Mouse (Mus musculus): ENCODE measurements around the gene Cpne8.

Cpne8 gene

DNA sequence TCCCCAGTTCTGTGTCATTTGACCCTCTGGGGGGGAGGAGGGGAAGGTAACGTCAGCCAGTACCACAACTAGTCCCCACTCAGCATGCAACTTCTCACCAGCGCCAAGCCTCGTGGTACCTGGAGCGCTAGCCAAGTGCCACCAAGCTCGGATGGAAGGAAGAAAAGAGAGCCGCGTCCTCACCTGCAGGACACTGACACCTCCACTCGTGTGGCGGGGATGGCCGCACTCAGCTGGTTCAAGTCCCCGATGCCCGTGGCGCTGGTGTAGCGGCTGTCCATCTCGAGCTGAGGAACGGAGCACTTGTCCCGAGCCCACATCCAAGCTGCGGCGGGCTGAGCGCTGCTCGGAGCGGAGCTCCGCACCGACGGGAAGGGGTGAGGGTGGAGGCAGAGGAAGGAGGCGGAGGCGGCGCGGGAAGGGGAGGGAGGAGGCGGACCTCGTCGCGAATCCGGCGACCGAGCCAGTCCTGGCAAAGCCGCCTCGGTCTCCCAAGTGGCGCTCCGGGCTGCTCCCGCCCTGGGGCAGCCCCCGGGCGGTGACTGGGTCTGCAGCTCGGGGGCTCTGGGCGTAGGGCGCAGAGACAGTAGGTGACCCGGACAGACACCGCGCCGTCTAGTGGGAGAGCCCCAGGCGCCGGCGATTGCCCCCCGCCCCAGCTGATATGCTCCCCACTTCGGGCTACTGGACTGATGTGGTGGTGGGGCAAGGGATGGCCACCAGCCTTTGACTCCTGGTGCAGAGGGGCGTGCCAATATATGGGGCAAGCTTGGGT, at the start of gene Cpne8:
TSS of gene Cpne8 (minus strand) at position 448 of the 775 bp plus-strand sequence.
- DNase-seq (ENCODE audit: extremely low spot score, low read depth, low spot score): no peak

DNA sequence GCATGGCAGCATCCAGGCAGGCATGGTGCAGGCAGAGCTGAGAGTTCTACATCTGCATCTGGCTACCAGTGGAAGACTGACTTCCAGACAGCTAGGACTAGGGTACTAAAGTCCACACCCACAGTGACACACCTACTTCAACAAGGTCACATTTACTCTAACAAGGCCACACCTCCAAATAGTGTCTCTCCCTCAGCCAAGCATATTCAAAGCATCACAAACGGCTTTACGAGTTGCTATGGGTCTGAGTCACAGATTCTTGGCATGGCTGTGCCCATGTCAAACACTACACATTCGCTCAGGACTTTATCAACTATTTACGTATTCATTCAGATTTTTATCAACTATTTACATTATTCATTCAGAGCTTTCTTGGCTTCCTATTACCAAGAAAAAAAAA, 38.5 kb upstream of the Cpne8 start:
- DNase-seq (ENCODE audit: extremely low spot score, low read depth, low spot score): no peak

DNA sequence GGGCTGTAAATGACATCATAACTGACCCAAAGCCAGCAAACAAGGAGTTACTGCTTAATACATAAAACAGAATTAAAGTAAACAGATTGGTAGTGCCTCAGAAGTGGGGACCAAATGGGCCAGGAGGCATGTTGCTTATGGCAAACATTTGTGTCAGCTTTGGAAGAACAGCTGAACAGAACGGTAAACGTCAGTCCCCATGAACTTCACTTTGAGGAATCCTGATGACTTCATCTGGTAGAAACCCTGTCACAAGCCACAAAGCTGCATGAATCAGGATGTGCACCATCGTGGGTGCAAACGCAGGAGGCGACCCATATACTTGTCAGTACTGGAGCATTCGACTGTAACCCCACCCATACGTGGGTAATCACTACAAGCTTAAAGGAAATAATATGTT, 30.1 kb upstream of the Cpne8 start:
- no peak for DNase-seq (ENCODE audit: extremely low spot score, low read depth, low spot score)

DNA sequence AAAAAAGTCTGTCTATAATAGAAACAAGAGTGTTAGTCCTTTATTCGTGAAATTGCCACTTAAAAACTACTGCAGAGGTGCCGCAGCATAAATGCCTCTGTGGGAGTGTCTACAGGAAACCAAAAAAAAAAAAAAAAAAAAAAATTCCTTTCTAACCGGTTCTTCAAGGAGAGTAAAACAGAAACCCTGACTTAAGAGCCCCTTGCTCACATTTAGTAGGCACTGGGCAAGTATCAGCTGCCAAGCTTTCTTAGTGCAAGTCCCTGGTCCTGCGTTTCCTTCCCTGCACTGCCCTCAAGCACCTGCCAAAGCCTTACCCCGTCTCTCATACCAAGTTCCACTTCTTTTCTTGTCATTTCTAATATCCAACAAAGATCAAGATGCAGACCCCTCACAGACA, 25.1 kb upstream of the Cpne8 start:
- DNase-seq (ENCODE audit: extremely low spot score, low read depth, low spot score): no peak

DNA sequence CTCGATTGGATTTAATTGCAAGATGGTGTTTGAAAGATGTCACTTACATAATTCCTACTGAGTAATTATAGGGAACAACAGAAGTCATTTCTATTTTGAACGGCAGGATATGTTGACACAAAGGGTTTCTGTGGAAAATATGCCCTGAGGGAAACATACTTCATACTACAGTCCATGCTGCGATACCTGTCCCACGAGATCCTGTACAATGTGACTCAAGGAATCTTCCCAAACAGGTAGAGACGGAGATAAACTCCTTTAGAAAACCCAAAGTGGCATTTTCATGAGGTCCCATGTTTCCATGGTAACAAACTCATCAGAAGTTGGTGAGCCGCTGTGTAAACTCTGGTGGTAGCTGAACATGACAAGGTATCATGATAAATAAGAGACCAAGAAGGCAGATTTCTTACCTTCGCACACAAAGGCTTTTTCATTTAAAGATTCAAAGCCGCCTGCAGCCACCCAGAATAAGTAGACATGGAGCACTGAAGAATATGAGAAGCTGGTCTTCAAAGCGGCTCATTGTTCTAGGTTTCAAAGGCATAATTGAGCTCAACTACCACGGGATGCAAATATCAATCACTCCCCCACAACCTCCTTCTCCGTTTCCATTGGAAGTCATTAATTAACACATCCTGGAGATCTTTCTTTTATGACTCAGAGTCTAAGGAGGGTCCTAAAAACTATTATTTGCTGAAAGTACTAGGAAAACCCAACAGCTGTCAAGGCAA, 24.4 kb upstream of the Cpne8 start:
- no peak for DNase-seq (ENCODE audit: extremely low spot score, low read depth, low spot score)

DNA sequence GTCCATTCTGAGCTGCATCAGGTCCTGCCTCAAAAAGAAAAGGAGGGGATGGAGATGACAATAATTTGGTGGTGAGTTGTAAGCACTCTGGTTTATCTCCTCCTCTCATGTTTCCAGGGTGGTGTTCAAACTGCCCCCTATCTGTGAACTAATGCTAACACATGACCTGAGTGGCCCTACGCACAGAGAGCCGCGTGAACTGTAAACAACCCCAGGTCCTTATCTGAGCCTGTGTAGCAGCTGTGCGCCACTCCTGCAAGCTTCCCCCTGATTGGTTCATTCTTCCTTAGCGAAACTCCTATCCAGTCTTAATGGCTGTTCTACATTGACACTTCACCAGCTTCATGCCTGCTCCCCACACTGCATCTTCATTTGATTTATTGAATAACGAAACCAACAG, 7.5 kb upstream of the Cpne8 start:
- DNase-seq (ENCODE audit: extremely low spot score, low read depth, low spot score): no peak

DNA sequence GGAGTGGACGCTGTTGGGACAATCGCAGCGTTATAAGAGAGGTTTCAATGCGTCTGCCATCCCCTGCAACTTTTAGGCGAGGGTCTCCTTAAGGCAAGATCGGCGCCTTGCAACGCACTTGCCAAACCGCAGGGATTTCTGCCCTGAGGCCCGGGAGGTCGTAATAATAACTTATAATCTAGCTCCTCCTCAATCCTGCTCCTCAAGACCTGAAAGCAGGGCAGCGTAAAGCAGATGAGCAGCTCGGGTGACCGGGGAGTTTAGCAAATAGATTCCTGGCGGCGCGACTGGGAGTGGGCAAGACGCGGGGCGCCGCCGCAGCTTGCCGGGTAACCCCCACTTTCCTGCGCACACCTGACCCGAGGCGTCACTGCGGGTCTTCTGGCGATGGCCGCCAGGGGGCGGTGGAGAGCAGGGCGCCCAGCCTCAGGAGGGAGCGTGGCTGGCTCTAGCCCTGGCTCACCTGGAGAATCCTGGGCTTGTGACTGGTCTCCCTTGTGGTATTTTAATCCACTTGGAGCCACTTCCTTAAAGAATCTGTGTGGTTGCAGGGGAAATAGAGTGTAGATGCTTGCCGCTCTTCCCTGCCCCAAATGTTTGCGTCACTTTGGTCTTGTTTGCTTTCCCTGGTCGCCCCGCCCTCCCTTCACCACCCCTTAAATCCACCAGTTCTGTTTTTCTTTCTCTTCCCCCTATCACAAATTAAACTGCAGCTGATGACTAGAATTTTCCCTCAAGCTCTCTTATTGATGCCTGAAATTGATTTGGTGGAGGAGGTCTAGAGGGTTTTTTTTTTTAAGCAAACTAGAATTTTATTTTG, 738 bp upstream of the Cpne8 start:
- DNase-seq (ENCODE audit: extremely low spot score, low read depth, low spot score): no peak

DNA sequence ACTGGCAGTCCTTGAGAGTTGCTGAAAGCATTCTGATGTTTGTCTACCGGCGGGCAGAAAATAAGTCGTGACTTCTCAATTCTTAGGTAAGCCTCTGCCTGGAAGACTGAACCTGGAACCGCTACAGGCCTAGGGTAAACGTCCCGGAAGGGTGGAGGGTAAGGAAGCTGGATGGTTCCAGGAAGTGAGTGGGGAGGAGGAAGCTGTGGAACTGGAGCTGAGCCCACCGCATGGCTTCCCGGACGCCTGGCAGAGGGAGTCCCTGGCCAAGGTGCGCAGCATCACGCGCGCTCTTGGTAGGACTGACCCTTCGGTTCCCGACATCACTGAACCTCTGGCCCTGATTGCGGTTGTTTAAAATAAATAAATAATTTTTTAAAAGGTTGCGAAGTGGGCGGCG, 744 bp downstream of the Cpne8 start:
- no peak for DNase-seq (ENCODE audit: extremely low spot score, low read depth, low spot score)

DNA sequence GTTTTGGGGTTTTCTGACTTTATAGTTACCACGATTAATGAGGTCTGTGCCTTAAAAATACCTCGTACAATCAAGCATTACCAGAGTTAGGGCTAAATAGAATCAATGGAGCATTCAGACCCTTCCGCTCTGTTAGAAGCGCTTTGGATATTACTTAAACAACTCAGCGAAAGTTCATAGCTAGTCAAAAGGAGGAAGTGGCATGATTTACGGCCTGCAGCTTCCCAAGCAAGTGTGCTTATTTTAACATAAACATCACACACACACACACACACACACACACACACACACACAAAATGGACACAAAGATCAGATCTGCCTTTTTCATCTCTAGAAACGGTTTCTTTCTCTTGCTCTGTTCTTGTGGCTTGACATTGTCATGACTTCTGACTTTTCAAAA, 9.7 kb downstream of the Cpne8 start:
- no peak for DNase-seq (ENCODE audit: extremely low spot score, low read depth, low spot score)

DNA sequence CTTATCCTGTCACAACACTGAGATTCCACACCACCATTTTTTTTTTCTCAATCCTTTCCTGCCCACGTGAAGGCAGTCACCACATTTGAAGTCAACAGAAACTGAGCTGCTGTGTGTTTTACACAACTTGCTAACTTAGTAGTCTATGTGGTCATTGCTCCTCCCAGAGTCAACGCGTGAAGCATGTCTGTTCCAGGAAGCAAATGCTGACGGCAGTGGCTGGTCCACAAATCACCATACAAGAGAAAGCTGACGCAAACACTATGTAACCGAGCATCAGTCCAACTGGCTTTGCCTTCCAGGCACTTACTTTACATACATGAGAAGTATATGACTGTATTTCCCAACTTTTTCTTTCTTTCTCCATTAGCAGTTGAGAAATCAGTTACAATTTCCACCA, 12.3 kb downstream of the Cpne8 start:
- no peak for DNase-seq (ENCODE audit: extremely low spot score, low read depth, low spot score)

DNA sequence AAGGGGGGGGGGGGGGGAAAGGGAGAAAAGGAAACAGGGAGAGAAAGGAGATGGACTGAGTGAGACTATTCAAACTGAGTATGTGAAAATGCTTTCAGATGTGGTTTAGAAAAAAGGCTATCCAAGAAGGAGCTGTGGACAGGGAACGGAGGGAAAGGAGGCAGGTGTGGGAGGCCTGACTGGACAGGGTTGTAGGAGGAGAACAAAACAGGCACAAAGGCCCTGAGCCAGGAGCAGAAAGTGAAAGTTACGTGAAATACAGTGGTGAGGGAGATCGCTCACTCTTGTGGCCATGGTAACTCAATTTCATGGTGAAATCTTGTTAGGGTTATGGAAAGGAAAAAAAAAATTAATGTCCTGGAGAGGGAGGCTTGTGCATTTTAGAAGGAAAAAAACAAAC, 14.6 kb downstream of the Cpne8 start:
- no peak for DNase-seq (ENCODE audit: extremely low spot score, low read depth, low spot score)

DNA sequence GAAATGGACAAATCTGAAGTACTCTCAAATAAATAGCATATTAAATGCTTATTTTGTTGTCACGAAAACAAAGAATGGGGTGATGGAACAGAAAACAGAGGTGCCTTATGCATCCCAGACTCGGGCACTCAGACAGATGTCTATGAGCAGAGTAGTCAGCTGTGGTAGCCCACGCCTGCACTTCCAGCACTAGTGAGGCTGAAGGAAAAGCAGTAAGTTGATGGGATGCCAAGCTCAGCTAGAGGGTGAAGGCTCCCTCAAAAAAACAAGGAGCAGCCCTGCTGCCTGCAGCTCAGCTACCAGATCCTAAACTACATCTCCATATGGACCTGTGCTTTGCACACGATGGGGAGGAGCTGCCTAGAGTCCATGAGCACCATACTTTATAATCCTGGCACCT, 15.6 kb downstream of the Cpne8 start:
- no peak for DNase-seq (ENCODE audit: extremely low spot score, low read depth, low spot score)

DNA sequence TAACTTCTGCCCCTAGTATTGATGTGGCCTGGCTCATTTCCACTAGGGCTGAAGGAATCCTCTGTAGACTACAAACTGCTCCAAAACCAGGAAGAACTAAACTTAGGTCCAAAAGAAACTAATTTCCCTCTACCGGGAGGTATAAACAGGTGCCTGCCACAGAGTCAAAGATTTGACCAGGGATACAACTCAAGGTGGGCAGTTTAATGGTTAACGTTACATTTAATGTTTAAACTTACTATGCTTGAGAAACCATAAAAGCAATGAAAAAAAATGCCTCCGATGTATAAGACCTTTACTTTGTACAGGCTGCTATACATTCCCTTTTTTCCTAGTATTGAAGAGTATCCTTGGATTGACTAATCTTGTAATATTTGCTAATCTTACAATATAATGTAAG, 18.5 kb downstream of the Cpne8 start:
- DNase-seq (ENCODE audit: extremely low spot score, low read depth, low spot score): no peak

DNA sequence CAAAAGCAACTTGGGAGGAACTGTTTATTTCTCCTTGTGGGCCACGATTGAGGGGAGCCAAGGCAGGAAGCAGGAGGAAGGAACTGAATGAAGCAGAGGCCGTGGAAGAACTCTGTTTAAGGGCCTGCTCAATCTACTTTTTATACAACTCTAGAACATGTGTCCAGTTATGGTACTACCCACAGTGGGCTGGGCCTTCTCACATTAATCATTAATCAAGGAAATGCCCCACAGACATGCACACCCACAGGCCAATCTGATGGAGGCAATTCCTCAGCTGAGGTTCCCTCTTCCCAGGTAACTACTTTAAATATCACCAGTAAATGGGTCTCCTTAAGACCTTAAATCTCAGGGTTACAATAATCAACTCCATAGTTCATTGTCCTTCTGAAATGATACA, 21.2 kb downstream of the Cpne8 start:
- DNase-seq (ENCODE audit: extremely low spot score, low read depth, low spot score): no peak

DNA sequence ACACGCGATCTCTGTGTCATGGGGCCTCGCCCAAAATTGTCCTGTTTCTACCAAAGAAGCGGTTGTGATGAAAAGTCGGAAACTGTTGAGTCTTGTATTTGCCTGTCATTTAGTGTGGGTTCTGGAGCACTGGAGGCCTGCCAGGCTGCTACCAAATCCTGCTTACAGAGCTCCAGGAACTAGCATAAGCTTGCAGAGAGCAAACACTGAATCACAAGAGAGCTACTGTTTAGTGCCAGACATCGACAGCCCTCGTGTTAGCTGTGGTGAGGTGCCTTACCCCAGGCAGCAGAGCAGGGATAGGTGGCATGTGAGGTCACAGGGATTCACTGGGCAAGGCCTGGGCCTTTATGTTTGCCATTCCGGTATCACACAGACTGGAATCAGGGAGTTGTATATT, 22.7 kb downstream of the Cpne8 start:
- no peak for DNase-seq (ENCODE audit: extremely low spot score, low read depth, low spot score)

DNA sequence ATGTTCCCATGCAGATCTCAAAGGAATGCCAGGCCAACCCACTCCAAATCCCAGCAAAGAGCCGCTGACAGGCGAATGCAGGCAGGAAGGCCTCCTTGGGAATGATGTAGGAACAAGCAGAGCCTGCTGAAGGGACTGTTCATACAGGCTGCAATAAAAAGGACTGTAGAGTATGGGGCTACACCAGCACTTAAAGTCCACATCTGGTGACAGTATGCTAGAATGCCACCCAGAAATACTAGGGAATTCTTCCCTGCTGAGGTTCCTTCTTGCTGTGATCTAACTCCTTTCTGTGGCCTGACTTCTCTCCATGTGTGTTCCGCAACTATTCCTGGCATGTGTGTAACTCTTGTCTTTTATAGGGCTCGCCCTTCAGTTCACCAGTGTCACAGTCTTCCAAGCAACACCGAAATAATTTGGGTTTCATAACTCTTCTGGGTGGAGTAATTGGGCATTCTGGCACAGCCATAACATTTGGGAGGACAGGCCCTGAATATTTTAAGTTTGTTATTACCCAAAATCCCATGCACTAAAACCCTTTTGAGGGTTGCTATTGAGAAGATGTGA, 32.1 kb downstream of the Cpne8 start:
- DNase-seq (ENCODE audit: extremely low spot score, low read depth, low spot score): no peak

DNA sequence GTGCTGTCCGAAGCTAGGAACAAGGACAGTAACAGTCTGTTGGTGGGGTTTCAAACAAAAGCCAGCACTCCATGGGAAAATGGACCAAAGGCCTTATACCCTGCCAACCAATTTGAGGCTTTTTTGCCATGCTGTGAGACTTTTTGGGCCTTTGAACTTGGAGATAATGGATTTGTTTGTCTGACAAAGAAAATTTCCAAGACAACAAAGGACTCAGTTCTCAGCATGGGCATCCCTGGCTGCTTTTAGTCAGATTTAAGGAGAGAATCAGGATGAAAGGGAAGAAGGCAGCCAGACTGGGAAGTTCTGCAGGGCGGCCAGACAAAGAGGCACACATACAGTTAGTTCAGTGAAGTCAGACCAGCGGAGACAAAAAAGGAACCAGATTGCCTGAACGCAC, 32.9 kb downstream of the Cpne8 start:
- DNase-seq (ENCODE audit: extremely low spot score, low read depth, low spot score): no peak

DNA sequence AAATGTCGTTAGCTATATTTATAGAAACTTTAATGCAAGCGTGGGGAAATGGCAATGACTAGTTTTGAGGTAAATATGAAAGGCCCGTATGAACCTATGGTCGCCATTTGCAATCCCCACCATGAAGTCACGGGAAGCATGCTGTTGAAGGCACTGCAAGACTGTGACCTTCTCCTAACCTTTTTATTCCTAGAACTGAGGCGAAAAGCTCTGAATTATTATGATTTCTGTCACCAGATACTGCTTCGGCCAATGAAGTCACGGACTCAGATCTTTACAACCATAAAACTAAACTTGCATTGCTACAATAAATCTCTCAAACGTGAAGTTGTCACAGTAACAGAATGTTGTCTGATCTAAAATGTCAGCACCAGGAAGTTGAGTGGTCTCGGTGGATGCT, 33.4 kb downstream of the Cpne8 start:
- DNase-seq (ENCODE audit: extremely low spot score, low read depth, low spot score): no peak

DNA sequence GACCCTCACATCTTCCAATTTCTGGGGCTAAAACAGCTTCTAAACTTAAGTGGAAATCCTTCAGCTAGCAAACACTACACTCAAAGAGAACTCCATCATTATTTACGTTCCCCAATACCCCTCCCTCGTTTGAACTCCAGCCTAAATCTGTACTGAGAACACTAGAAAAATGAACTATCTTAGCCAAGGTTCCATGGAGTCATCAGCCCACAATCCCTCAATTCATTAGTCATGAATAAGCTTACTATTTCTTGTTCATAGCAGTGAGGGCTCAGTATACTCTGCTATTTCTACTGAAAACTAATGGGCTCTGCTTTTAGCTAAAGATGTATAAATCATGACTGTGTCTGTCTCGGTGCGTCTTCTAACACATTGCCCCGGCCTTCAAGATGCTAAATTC, 55.0 kb downstream of the Cpne8 start:
- no peak for DNase-seq (ENCODE audit: extremely low spot score, low read depth, low spot score)

DNA sequence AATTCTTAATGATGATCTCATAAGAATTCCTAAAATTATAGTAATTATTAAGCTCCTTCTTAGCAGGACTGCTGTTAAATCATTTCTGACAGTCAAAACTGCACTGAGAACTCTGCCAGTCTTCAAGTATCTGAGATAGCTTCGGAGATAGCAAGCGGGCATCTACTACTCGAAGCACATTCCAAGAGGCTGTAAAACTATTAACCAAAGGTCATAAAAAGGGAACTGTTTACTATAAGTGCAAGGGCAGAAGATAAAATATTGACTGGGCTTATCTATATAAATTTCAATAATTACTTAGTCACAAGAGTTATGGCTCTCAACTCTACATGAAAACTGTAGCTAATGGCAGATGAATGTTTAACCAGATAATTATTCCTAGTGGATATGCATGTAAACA, 57.2 kb downstream of the Cpne8 start:
- no peak for DNase-seq (ENCODE audit: extremely low spot score, low read depth, low spot score)

DNA sequence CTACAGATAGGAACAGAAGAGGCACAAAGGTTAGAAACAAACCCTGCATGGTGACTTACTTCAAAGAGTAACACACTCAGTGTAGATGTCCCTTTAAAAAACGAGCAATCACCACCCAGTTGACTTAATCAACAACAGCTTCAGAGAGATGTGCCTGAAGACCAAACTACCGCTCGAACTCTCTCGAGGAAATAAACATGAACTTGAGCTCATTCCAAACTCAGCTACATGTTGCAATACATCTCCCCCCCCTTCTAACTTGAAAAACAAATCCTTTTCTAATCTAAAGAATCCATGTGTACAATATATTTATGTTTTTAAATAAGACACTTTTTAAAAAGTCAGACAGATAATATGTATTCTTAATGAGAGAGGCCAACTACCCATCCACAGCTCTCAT, 59.5 kb downstream of the Cpne8 start:
- no peak for DNase-seq (ENCODE audit: extremely low spot score, low read depth, low spot score)
